9 mouse cellular contexts compared by ENCODE assay signal in genomic region chr3:146501601-146502123, GRCm38 (mm10). TPM values are rescaled to one million over a fixed set of nuclear protein-coding genes. Genes with fewer than 3 reads are reported as not detected.
DNase-seq lines count a peak whose midpoint lies in the region; ATAC-seq and TF ChIP-seq lines count a peak whose summit lies in the region.
"Had no signal": no experiment of that assay in that cellular context is flagged by ENCODE, and none has a peak within 500 bp of the region (broad histone marks: within the 10 kb centered on the region; RNA-seq: fewer than 3 reads in every experiment).

No protein-coding gene starts in this region.

- in situ Hi-C loops in CH12.LX (cut with MboI; ENCODE audit: low pct_ligation_motif_present, low pct_unique_long_range_greater_than_20kb, low sequenced_read_pairs) = no loop called here

- dilution Hi-C loops in CH12.LX (cut with MboI; ENCODE audit: extremely low pct_ligation_motif_present, extremely low pct_unique_long_range_greater_than_20kb, low sequenced_read_pairs) = no loop called here

- DNase-seq in heart, embryonic 10.5 days (ENCODE audit: low spot score) = no peak
- DNase-seq in heart, postnatal 36 days = no peak
- no peak for DNase-seq in CH12.LX (ENCODE audit: extremely low read depth)
- DNase-seq in forebrain, embryonic 14.5 days (ENCODE audit: low spot score) = no peak
- DNase-seq in liver, embryonic 14.5 days (ENCODE audit: low read depth in 3 of 3, low spot score in 3 of 3) = no peak
- DNase-seq in yolk sac, embryonic 10.5 days (ENCODE audit: low spot score) = no peak
- DNase-seq in ovary, postnatal 14 days (ENCODE audit: low spot score) = no peak
- DNase-seq in left cerebral cortex, adult 8-10 months (ENCODE audit: low spot score in 2 of 2) = no peak
- DNase-seq: cerebellum, adult 11-12 months had no signal

- TF ChIP-seq CTCF in CH12.LX (conservative IDR thresholded peaks at IDR 0.05 in 1 of 2, IDR thresholded peaks at IDR 0.05 in 1 of 2; ENCODE audit: low read depth in 2 of 2, low read length in 2 of 2) = no peak
- no peak for TF ChIP-seq CTCF in liver, embryonic 14.5 days (IDR thresholded peaks at IDR 0.05; ENCODE audit: low read depth)

- peak overlapping the region; percentile 78 for H3K4me3 ChIP-seq in heart, embryonic 10.5 days
- peak overlapping the region; percentile 76 to 95 (median 81) for H3K4me3 ChIP-seq in CH12.LX (replicated peaks in 1 of 3; ENCODE audit: low read depth in 2 of 3, low read length in 2 of 3, poor library complexity in 1 of 3)
- H3K4me3 ChIP-seq in forebrain, embryonic 14.5 days (ENCODE audit: low read depth, low read length) = peak overlapping the region; percentile 82
- peak overlapping the region; percentile 34 to 77 for H3K4me3 ChIP-seq in liver, embryonic 14.5 days (ENCODE audit: insufficient read depth in 1 of 2, low read depth in 2 of 2, low read length in 2 of 2)

- no peak for ATAC-seq in forebrain, embryonic 14.5 days
- ATAC-seq in liver, embryonic 14.5 days (ENCODE audit: insufficient read depth) = no peak

- peaks cover 48% of the 10 kb centered on the region for H3K79me2 ChIP-seq in CH12.LX (replicated peaks; ENCODE audit: control insufficient read depth, extremely low read depth, insufficient read depth, poor library complexity, severe bottlenecking)

- H3K9ac ChIP-seq in CH12.LX (ENCODE audit: insufficient read depth, low read depth) = peak overlapping the region; percentile 96
- peak overlapping the region; percentile 83; the same call in 1 of the 2 replicates for H3K9ac ChIP-seq in forebrain, embryonic 14.5 days (ENCODE audit: low read length)
- peak overlapping the region; percentile 89 for H3K9ac ChIP-seq in liver, embryonic 14.5 days (replicated peaks)

- TF ChIP-seq RAD21 in CH12.LX (IDR thresholded peaks at IDR 0.05; ENCODE audit: low read depth, low read length) = no peak

- no peak overlapping the region for H3K27ac ChIP-seq in heart, embryonic 10.5 days
- no peak overlapping the region for H3K27ac ChIP-seq in CH12.LX (ENCODE audit: insufficient read depth, low read depth)
- H3K27ac ChIP-seq in forebrain, embryonic 14.5 days (ENCODE audit: low read depth, low read length) = no peak overlapping the region
- H3K27ac ChIP-seq in liver, embryonic 14.5 days = peak overlapping the region; percentile 91

- WGBS in heart, embryonic 10.5 days = 55% methylated on average over 5 of the region's 5 CpGs
- WGBS in forebrain, embryonic 14.5 days = 66% methylated on average over 5 of the region's 5 CpGs
- WGBS in liver, embryonic 14.5 days (ENCODE audit: insufficient replicate concordance) = 51% methylated on average over 5 of the region's 5 CpGs

- peaks cover 26% of the 10 kb centered on the region for H3K4me1 ChIP-seq in heart, embryonic 10.5 days
- H3K4me1 ChIP-seq in CH12.LX (ENCODE audit: control insufficient read depth in 1 of 2, insufficient read depth in 2 of 2) = peaks cover 5 to 46% of the 10 kb centered on the region in 2 experiments; a peak in 2 of 4 replicates
- peaks cover 12% of the 10 kb centered on the region for H3K4me1 ChIP-seq in forebrain, embryonic 14.5 days (ENCODE audit: control insufficient read depth, insufficient read depth, low read length)
- H3K4me1 ChIP-seq in liver, embryonic 14.5 days (replicated peaks; ENCODE audit: control insufficient read depth in 2 of 2, insufficient read depth in 2 of 2, low read length in 1 of 2) = peaks cover 10 to 20% of the 10 kb centered on the region in 2 experiments

- H3K9me3 ChIP-seq in heart, embryonic 10.5 days = no peaks in the 10 kb centered on the region
- H3K9me3 ChIP-seq in CH12.LX (replicated peaks; ENCODE audit: low read length) = no peaks in the 10 kb centered on the region
- H3K9me3 ChIP-seq in forebrain, embryonic 14.5 days (replicated peaks; ENCODE audit: control insufficient read depth, low read length) = no peaks in the 10 kb centered on the region
- no peaks in the 10 kb centered on the region for H3K9me3 ChIP-seq in liver, embryonic 14.5 days (ENCODE audit: control insufficient read depth, low read length)

- H3K27me3 ChIP-seq in heart, embryonic 10.5 days (ENCODE audit: insufficient read depth, poor library complexity, severe bottlenecking) = no peaks in the 10 kb centered on the region
- no peaks in the 10 kb centered on the region for H3K27me3 ChIP-seq in CH12.LX (replicated peaks)
- H3K27me3 ChIP-seq in forebrain, embryonic 14.5 days (replicated peaks; ENCODE audit: control insufficient read depth, insufficient read depth, low read length) = no peaks in the 10 kb centered on the region
- H3K27me3 ChIP-seq in liver, embryonic 14.5 days (ENCODE audit: control insufficient read depth, insufficient read depth, low read length) = no peaks in the 10 kb centered on the region

- H3K36me3 ChIP-seq in heart, embryonic 10.5 days = peaks cover 30% of the 10 kb centered on the region
- peaks cover 30 to 49% of the 10 kb centered on the region in 2 experiments for H3K36me3 ChIP-seq in CH12.LX (replicated peaks in 1 of 2; ENCODE audit: control insufficient read depth in 1 of 2, insufficient read depth in 1 of 2, low read length in 1 of 2)
- peaks cover 27% of the 10 kb centered on the region for H3K36me3 ChIP-seq in forebrain, embryonic 14.5 days (ENCODE audit: control insufficient read depth, insufficient read depth, low read length)
- peaks cover 27% of the 10 kb centered on the region for H3K36me3 ChIP-seq in liver, embryonic 14.5 days (replicated peaks; ENCODE audit: control insufficient read depth, insufficient read depth, low read depth)

- intact Hi-C loops in heart, postnatal 36 days (cut with DNase I) = loop anchor here (2.0 kb wide), 2 partner anchors 19 to 311 kb away; partner anchors contain the start of genes Prkacb and Rpf1

- no peak for TF ChIP-seq EP300 in CH12.LX (IDR thresholded peaks at IDR 0.05; ENCODE audit: low read length)
- TF ChIP-seq EP300 in liver, embryonic 14.5 days (IDR thresholded peaks at IDR 0.05; ENCODE audit: low read depth) = no peak

- H3K4me2 ChIP-seq in CH12.LX (ENCODE audit: insufficient read depth, low read depth, poor library complexity, severe bottlenecking) = peak overlapping the region; percentile 64
- H3K4me2 ChIP-seq in forebrain, embryonic 14.5 days (ENCODE audit: low read length) = peak overlapping the region; percentile 66
- peak overlapping the region; percentile 75 for H3K4me2 ChIP-seq in liver, embryonic 14.5 days (ENCODE audit: low read depth)

- no peak for TF ChIP-seq POLR2A in CH12.LX (IDR thresholded peaks at IDR 0.05; ENCODE audit: low read depth, low read length)

TF ChIP-seq in CH12.LX, 34 proteins besides CTCF, POLR2A, EP300 and RAD21 (continues in another document):
- TF ChIP-seq CHD2 (IDR thresholded peaks at IDR 0.05; ENCODE audit: low read length) (no peak), CHD1 (IDR thresholded peaks at IDR 0.05; ENCODE audit: low read depth, low read length) (0 out of 2 replicates have a peak, but pooled peaks have one; percentile 81), MXI1 (IDR thresholded peaks at IDR 0.05; ENCODE audit: low read depth, low read length) (0 out of 2 replicates have a peak, but pooled peaks have one; percentile 17), TBP (conservative IDR thresholded peaks at IDR 0.05; ENCODE audit: low read depth, low read length) (no peak), RCOR1 (conservative IDR thresholded peaks at IDR 0.05; ENCODE audit: low read depth, low read length) (0 out of 2 replicates have a peak, but pooled peaks have one; percentile 24)

RNA-seq across cellular contexts. Expression of gene Gng5, which starts 2.1 kb away (rescaled TPM):
- 1,312 and 1,459 TPM in 2 replicates for polyA plus RNA-seq in heart, embryonic 10.5 days (2016; fragmentation: Nextera tagmentation; extraction: Ambion mirVana)
- total RNA-seq in heart, postnatal 36 days (2021) = 100 to 1,000 TPM; 246 to 247 TPM
- total RNA-seq in CH12.LX (2012; rRNA removed) (397 and 398 TPM in 2 replicates), CH12.LX (2014; rRNA removed) (630 and 677 TPM in 2 replicates)
- polyA plus RNA-seq in CH12.LX (2012; ENCODE audit: insufficient read length, low read depth) = 447 and 603 TPM in 2 replicates
- 392 and 558 TPM in 2 replicates for polyA plus RNA-seq in forebrain, embryonic 14.5 days (2014; fragmentation: Nextera tagmentation; extraction: Ambion mirVana)
- polyA plus RNA-seq in liver, embryonic 14.5 days (2012; rRNA removed) = 115 and 136 TPM in 2 replicates
- polyA plus RNA-seq in liver, embryonic 14.5 days (2014; fragmentation: Nextera tagmentation; extraction: Ambion mirVana) = 559 and 595 TPM in 2 replicates
- total RNA-seq in left cerebral cortex, adult 8-10 months (2022) = 10 to 100 TPM; 43.0 to 60.5 (median 49.9) TPM

RNA-seq across cellular contexts. Expression of gene Spata1, which starts 2.1 kb away (rescaled TPM):
- polyA plus RNA-seq in heart, embryonic 10.5 days (2016; fragmentation: Nextera tagmentation; extraction: Ambion mirVana) = 5.0 and 5.4 TPM in 2 replicates
- 1 to 10 TPM; 2.1 to 2.3 TPM for total RNA-seq in heart, postnatal 36 days (2021)
- total RNA-seq in CH12.LX (2012; rRNA removed) (1.3 and 2.0 TPM in 2 replicates), CH12.LX (2014; rRNA removed) (1.4 and 1.8 TPM in 2 replicates)
- polyA plus RNA-seq in CH12.LX (2012; ENCODE audit: insufficient read length, low read depth) = 2.6 and 2.9 TPM in 2 replicates
- 1.8 and 3.2 TPM in 2 replicates for polyA plus RNA-seq in forebrain, embryonic 14.5 days (2014; fragmentation: Nextera tagmentation; extraction: Ambion mirVana)
- 0.30 and 0.93 TPM in 2 replicates for polyA plus RNA-seq in liver, embryonic 14.5 days (2012; rRNA removed)
- polyA plus RNA-seq in liver, embryonic 14.5 days (2014; fragmentation: Nextera tagmentation; extraction: Ambion mirVana) = 0.32 and 0.65 TPM in 2 replicates
- 1 to 10 TPM; 2.2 to 4.0 (median 3.0) TPM for total RNA-seq in left cerebral cortex, adult 8-10 months (2022)

RNA-seq across cellular contexts. Expression of gene Rpf1, which starts 19.6 kb away (rescaled TPM):
- 45.0 and 57.3 TPM in 2 replicates for polyA plus RNA-seq in heart, embryonic 10.5 days (2016; fragmentation: Nextera tagmentation; extraction: Ambion mirVana)
- total RNA-seq in heart, postnatal 36 days (2021) = 10 to 100 TPM; 15.7 to 16.0 TPM
- total RNA-seq in CH12.LX (2012; rRNA removed) = 100 and 121 TPM in 2 replicates
- 262 and 300 TPM in 2 replicates for total RNA-seq in CH12.LX (2014; rRNA removed)
- 185 and 207 TPM in 2 replicates for polyA plus RNA-seq in CH12.LX (2012; ENCODE audit: insufficient read length, low read depth)
- 60.2 and 64.3 TPM in 2 replicates for polyA plus RNA-seq in forebrain, embryonic 14.5 days (2014; fragmentation: Nextera tagmentation; extraction: Ambion mirVana)
- 13.5 and 20.6 TPM in 2 replicates for polyA plus RNA-seq in liver, embryonic 14.5 days (2012; rRNA removed)
- polyA plus RNA-seq in liver, embryonic 14.5 days (2014; fragmentation: Nextera tagmentation; extraction: Ambion mirVana) = 32.4 and 32.7 TPM in 2 replicates
- total RNA-seq in left cerebral cortex, adult 8-10 months (2022) = 10 to 100 TPM; 17.3 to 19.8 (median 17.8) TPM

RNA-seq across cellular contexts. Expression of gene Ctbs, which starts 52.1 kb away (rescaled TPM):
- 9.9 and 11.4 TPM in 2 replicates for polyA plus RNA-seq in heart, embryonic 10.5 days (2016; fragmentation: Nextera tagmentation; extraction: Ambion mirVana)
- total RNA-seq in heart, postnatal 36 days (2021) = 1 to 10 TPM; 3.4 TPM
- total RNA-seq in CH12.LX (2012; rRNA removed) = 17.1 and 21.4 TPM in 2 replicates
- total RNA-seq in CH12.LX (2014; rRNA removed) = 48.8 and 56.9 TPM in 2 replicates
- 26.5 and 33.5 TPM in 2 replicates for polyA plus RNA-seq in CH12.LX (2012; ENCODE audit: insufficient read length, low read depth)
- polyA plus RNA-seq in forebrain, embryonic 14.5 days (2014; fragmentation: Nextera tagmentation; extraction: Ambion mirVana) = 4.0 and 5.0 TPM in 2 replicates
- polyA plus RNA-seq in liver, embryonic 14.5 days (2012; rRNA removed) = 1.3 and 1.7 TPM in 2 replicates
- 5.2 and 5.4 TPM in 2 replicates for polyA plus RNA-seq in liver, embryonic 14.5 days (2014; fragmentation: Nextera tagmentation; extraction: Ambion mirVana)
- 10 to 100 TPM in 1 of 4 experiments, 1 to 10 TPM in 3; 5.9 to 10.5 (median 9.7) TPM for total RNA-seq in left cerebral cortex, adult 8-10 months (2022)
